Mouse (Mus musculus) limb, embryonic 10.5 days (tissue): ENCODE measurements around the gene Gm10570. TPM values are rescaled to one million over a fixed set of nuclear protein-coding genes. Genes with fewer than 3 reads are reported as not detected.

Experiments
- polyA plus RNA-seq: library from polyadenylated mRNA; unstranded; fragments of >200 nt; fragmentation: Nextera tagmentation; extraction: Ambion mirVana; gene quantifications from 2 replicates; pipeline ENCODE4 v1.2.1, GENCODE M21; 2016

Gene Gm10570
- polyA plus RNA-seq, 1 experiment from 2014 or later, result not detected

Other genes with a start within 250 kb of the Gm10570 start
- gene Pef1, start 206.1 kb downstream of the Gm10570 start, polyA plus RNA-seq, result 71.4 and 73.4 TPM in 2 replicates
- gene Hcrtr1, start 169.3 kb downstream of the Gm10570 start, polyA plus RNA-seq, result 0.18 TPM in 1 of 2 replicates, not detected in the other
- gene Tinagl1, start 133.6 kb downstream of the Gm10570 start, polyA plus RNA-seq, result 8.0 and 8.1 TPM in 2 replicates
- not detected in 2 replicates for gene Gm853, start 86.3 kb downstream of the Gm10570 start, polyA plus RNA-seq
- gene Serinc2, start 29.5 kb downstream of the Gm10570 start, polyA plus RNA-seq, result 15.2 and 71.5 TPM in 2 replicates
- 2.2 and 3.0 TPM in 2 replicates for gene Fabp3, start 79 bp downstream of the Gm10570 start, polyA plus RNA-seq
- gene Zcchc17, start 51.3 kb upstream of the Gm10570 start, polyA plus RNA-seq, result 72.9 and 73.5 TPM in 2 replicates
- 254 and 257 TPM in 2 replicates for gene Snrnp40, start 51.5 kb upstream of the Gm10570 start, polyA plus RNA-seq